Mouse (Mus musculus): ENCODE measurements at regions not wholly inside any gene's neighbourhood (a gene's known extent, or its start where the extent isn't known, plus 50 kb on each side); places are given as distances from the start of the nearest gene placed in this dataset.

DNA sequence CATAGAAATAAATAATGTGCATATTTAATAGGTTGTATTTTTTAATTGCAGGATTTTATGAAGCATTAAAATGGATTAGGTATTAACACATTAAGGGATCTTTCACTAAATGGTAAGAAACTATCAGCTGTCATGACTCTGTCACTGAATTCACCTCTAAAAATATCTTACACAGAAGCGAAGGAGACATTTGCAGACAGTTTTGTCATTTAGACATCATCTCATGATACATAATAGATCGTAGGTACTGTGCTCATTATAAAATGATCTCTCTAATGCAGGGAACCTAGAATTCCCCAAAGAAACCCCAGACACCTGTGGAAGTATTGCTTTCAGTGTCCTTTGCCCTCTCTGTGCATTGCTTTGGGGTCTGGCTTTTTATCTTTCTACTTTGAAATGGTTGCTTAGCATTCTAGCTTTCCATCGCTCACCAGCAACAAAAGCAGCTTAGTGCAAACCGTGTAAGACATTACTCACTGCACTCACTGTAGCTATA lies 1270.5 kb downstream of the Olfm4 start:
- DNase-seq: no peak

DNA sequence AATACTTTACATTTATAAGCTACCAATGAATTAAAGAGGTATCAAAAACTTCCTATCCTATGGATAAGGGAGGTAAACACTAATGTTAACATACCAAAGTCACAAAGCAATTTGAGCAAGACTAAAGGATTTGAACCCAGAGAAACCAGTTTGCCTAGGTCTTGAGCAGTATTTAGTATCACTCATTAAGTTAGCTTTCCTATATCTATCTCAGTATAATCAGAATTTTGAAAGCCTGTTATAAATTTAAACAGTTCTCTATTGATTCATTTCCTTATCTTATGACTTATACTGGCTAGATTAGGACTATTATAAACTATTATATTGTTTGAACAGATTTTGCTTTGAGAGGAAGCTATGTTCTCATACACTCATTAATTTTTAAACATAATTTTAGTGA lies 1271.5 kb downstream of the Olfm4 start:
- DNase-seq: no peak

DNA sequence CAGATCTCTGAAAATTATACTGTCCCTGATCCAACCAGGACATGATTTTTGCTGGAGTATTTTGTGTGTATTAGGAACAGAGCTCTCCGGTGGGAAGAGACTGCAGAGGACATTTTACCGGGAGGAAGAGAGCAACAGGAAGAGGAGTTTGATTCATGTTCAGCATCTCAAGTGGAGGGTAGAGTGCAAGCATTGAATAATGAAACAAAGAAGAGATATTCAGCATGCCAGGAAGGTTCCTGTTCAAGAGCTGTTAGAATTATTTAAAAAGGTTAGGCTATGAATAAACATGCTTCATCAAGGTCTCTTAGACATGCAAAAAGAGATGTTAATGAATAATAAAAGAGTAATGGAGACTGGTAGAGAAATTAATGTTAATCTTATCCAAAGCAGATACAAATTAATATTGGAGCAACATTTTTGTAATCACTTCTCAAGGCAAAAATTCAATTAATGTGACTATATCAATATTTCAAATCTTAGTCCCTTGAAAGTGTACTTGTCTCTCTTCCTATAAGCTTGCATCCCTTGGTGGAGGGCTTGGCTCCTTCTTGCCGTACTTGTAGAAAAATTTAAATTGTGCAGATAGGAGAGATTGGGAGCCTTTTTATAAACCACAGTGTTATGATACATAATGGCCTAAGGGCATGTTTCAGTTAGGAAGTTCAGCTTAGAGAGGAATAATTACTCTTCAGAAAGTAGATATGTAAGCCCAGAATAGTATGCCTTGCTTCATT lies 1283.9 kb downstream of the Olfm4 start:
- no peak for DNase-seq

- no peak for DNase-seq
These were observed 1303.7 kb downstream of the Olfm4 start for GRCm38 (mm10) chr14:81287489-81288025.

DNA sequence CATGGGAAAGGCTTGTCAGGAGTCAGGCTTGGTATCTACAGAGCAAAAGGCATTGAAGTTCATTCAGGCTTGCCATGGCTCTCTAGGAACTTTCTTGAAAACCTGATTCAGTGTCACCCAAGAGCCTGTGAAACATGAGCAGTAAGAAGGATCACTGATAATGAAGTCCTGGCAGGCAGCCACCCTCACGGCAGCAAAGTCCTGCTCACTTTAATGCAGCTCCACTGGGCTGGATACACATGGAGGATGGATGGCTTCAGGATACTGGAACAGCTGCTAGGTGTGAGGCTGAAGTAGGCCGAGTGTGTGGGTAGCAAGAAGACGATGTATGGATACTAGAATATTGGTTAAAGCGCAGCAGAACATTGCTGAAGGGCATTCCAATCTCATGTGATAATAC lies 1323.3 kb downstream of the Olfm4 start:
- no peak for DNase-seq

DNA sequence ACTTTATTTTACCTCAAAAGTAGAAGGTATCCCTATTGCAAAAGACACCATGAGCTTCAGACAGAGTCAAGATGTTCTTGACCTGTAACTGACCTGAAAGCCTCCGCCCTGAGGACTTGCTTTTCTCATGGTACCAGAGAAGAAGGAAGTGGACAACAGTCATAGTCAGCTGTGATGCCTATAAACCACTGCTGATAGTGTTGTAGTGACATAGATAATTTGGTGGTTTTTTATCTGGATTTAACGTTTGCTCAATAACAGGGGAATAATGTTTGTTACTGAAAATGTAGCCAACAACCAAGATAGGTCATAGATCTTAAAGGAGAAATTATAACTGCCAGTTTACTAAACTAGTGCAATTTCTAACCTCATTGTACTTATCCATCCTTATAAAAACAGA lies 1357.2 kb downstream of the Olfm4 start:
- no peak for DNase-seq

DNA sequence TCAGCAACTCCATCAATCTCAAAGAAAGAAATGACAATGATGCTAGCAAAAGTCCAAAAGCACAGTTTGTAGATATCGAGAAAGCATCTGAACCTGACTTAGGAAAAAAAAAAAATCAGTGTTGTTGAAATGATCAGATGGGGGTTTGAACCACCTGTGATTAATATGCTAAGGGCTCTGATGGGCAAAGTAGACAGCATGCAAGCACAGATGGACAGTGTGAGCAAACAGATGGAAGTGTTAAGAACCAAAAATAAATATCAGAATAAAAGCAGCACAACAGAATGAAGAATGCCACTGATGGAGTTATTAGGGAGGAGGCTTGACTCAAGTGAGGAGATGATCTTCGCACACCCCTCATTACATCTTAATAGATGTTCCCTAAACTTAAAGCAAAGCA lies 1403.7 kb downstream of the Olfm4 start:
- DNase-seq: peak in 1 of 2 experiments; percentile 4
